Mouse (Mus musculus): Measurements from ENCODE around the gene Orai1.

- TF ChIP-seq CTCF (IDR thresholded peaks at IDR 0.05; ENCODE audit: control insufficient read depth, insufficient read depth, insufficient replicate concordance, low read depth, low read length) (no peak), POLR2A (IDR thresholded peaks at IDR 0.05; ENCODE audit: control insufficient read depth, low read depth, low read length) (no peak)
Measured at GRCm38 (mm10) chr5:122965427-122965826, 49.4 kb upstream of the Orai1 start.
